Mouse (Mus musculus) neutrophil, adult 5-6 weeks (primary cell): ENCODE measurements at regions not wholly inside any gene's neighbourhood (a gene's known extent, or its start where the extent isn't known, plus 50 kb on each side); places are given as distances from the start of the nearest gene placed in this dataset.

Experiments
- ATAC-seq: fragments of 151-379, 151-347 bp; 2 replicates; pipeline ENCODE4 v1.8.0; 2017; ENCODE audit warnings: mild to moderate bottlenecking, moderate TSS enrichment; ENCODE audit not compliant: insufficient number of reproducible peaks, poor library complexity, low FRiP score, severe bottlenecking; ENCODE audit errors: extremely low read depth

- ATAC-seq: no peak
Measured at GRCm38 (mm10) chr2:45369432-45369831, 252.2 kb upstream of the Zeb2 start.

GRCm38 (mm10) chr2:45367436-45368193 is 250.4 kb upstream of the Zeb2 start:
- no peak for ATAC-seq

DNA sequence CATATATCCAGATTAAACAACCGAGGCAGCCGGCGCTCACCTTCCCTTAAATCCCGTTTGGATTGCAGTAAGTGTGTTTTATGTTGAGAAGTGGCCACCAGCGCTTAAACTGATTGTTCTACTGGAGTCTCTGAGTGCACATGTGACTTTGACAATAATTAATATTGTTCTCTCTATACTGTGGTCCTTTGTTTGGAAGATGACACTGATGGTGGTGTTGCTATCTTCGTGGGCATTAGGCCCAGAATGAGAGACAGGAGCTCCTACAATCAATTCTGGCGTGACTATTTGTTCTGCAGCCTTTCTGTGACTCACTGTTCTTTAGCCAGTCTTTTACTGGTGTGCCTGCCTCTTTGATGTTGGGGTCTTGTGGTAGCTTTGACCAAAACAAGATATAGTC is 240.1 kb upstream of the Zeb2 start:
- no peak for ATAC-seq

- ATAC-seq: no peak
Measured at GRCm38 (mm10) chr2:45356558-45357170, 239.5 kb upstream of the Zeb2 start.

GRCm38 (mm10) chr2:45356021-45356420 is 238.8 kb upstream of the Zeb2 start:
- no peak for ATAC-seq

GRCm38 (mm10) chr2:45351529-45352133 is 234.4 kb upstream of the Zeb2 start:
- no peak for ATAC-seq

DNA sequence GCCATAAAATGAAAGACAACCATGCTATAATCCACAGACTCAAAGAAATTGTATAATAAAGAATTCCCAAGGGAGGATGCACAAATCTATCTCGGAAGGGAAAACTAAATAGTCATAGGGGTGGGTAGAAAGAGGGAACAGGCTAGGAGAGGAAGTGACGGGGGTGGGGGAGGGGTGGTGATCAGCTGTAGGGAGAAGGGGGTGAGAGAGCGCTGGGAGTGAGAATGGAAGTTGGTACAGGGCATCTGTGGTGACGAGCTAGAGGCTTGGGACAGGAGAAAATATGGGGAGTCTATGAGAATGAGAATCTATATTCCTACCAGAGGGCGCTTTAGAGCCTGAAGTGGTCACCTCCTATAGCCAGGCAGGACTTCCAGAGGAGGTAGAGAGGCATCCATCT is 229.2 kb upstream of the Zeb2 start:
- no peak for ATAC-seq

- ATAC-seq: no peak
Measured at GRCm38 (mm10) chr2:45339866-45340265, 222.7 kb upstream of the Zeb2 start.

GRCm38 (mm10) chr2:45338809-45339208 is 221.6 kb upstream of the Zeb2 start:
- ATAC-seq: no peak

DNA sequence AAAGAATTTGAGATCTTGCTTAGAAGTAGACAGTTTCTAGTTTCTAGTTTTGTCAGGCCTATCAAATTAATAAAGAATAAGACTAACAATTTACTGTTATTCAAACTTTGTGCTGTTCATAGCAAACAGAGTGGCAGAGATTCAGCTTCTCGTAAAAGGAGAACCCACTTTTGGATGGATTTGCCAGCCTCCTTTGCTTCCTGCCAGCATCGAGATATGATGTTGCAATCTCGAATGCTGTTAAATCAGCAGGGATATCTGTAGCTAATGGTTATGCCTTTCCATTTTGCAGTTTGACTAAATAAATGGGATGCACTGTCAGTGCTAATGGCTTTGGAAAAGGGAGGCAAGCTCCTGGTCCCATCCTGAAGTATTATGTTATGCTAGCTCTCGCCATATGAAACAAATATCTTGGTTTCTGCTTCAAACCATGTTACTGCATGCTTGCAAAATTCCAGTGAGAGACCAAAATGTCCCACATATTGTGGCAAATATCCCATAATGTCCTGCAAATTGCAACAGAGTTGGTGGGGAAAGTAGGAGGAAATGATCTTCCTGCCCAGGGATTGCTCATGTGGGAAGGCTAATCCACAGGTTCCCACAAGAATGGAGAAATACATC is 199.9 kb upstream of the Zeb2 start:
- ATAC-seq: no peak

DNA sequence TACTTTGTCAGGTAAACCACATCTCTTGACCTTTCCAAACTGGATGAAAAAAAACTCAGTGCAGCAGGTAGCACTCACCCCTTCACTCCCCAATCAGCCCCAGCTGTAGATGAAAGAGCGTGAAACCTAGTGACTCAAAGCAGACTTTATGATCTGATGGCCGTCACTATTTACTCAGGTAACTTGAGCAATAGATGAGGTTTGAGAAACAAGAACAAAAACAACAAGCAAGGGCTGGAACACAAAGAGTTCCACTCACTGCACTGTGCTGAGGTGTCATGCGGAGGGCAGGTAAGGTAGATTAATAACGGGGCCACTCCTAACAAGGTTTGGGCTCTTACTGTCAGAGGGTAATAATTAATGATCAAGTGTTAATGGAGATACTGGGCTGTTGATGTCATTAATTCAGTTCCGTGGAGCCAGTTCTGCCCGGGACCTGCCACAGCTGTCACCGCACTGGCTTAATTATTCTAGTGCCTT is 170.4 kb upstream of the Zeb2 start:
- ATAC-seq: no peak

GRCm38 (mm10) chr2:45283811-45284210 is 166.6 kb upstream of the Zeb2 start:
- ATAC-seq: no peak

GRCm38 (mm10) chr2:45279490-45279889 is 162.3 kb upstream of the Zeb2 start:
- peak; percentile 94 for ATAC-seq

DNA sequence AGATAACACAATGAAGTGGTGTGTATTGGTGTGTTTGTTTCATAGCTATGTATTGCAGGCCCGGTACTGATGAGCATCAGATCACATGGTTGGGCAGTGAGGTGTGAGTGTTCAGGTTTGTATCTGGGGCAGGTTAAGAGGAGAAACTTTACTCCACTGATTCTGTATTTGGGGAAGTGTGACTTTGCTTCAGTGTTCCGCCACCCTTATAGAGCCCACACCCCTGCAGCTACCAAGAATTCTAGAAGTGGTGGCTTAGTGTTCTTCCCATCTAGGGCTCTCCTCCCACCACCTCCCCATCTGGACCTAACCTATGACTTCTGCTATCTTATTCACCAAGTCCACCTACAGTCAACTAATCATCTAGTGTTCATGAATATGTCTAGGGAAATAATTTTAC is 160.4 kb upstream of the Zeb2 start:
- peak; percentile 17; the same call in 1 of the 2 replicates for ATAC-seq

GRCm38 (mm10) chr2:45276703-45277102 is 159.5 kb upstream of the Zeb2 start:
- ATAC-seq: no peak

- peak; percentile 58; the same call in 1 of the 2 replicates for ATAC-seq
Measured at GRCm38 (mm10) chr2:45270035-45270434, 152.8 kb upstream of the Zeb2 start.

GRCm38 (mm10) chr2:45265819-45266218 is 148.6 kb upstream of the Zeb2 start:
- ATAC-seq: no peak

- ATAC-seq: peak; percentile 80
Measured at GRCm38 (mm10) chr2:45261949-45262348, 144.8 kb upstream of the Zeb2 start.

DNA sequence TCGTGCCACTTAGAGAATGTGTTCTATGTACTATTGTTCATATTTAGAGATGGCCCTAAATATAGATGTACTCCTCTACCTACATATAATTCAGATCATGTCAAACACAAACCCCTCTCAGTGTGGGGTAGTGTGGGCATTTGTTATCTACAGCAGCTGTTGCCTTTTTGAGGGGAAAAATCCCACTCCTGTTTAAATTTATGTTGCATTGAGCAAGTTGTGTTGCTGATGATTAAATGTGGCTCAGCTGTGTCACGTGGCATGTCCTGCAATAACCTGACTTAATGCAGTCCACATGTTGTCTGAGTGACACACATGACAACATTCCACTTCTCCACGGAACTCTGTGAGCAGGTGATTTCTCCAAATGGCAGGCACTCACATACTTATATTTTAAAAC is 141.7 kb upstream of the Zeb2 start:
- ATAC-seq: no peak

- ATAC-seq: no peak
Measured at GRCm38 (mm10) chr2:45256373-45256772, 139.2 kb upstream of the Zeb2 start.
